Mouse (Mus musculus) embryonic fibroblast, embryonic 13.5 days (primary cell): ENCODE measurements at regions not wholly inside any gene's neighbourhood (a gene's known extent, or its start where the extent isn't known, plus 50 kb on each side); places are given as distances from the start of the nearest gene placed in this dataset.

Source experiments
- CTCF ChIP-seq: IDR thresholded peaks from 2 replicates; pipeline ENCODE4 v1.5.1; 2011; ENCODE audit warnings: mild to moderate bottlenecking, control low read depth, low read length, moderate library complexity, borderline replicate concordance; ENCODE audit not compliant: insufficient read depth
- POLR2A ChIP-seq: IDR thresholded peaks from 2 replicates; pipeline ENCODE4 v1.6.1; 2011; ENCODE audit warnings: low read depth, mild to moderate bottlenecking, control low read depth, low read length, moderate library complexity

DNA sequence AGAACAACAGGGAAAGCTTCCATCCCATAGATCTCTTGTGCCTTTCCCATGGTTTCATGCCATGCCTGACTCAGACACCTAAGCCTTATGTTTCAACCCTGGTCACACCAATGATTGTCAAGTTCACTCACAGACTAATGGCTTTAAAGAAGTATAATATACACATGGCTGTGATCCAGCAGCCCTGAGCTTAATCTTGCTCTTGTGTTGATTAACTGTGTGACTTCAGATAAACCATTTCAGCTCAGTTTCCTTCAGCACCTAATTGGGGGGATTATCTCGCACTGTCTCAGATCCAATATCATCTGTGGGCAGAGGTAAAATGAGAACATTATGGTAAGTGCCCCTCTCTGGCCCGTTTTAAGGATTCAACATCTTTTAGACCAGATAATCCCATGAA lies 223.9 kb upstream of the Pard3b start:
- TF ChIP-seq POLR2A (no peak), CTCF (no peak)
